Mouse (Mus musculus) cerebellum, adult 2 months (tissue): ENCODE measurements around the gene Stambpl1. TPM values are rescaled to one million over a fixed set of nuclear protein-coding genes. Genes with fewer than 3 reads are reported as not detected.

Experiments
- DNase-seq, 2 experiments: peaks; one replicate each; pipeline ENCODE4 v3.0.0; 2021
- H3K27ac ChIP-seq: fragments of 200-500 bp; 2 replicates; pipeline ENCODE4 v1.5.1; 2012; ENCODE audit warnings: low read length, control low read depth, inconsistent platforms; ENCODE audit not compliant: insufficient read depth
- H3K27me3 ChIP-seq: fragments of 200-500 bp; 2 replicates; pipeline ENCODE4 v1.6.1; 2012; ENCODE audit warnings: inconsistent platforms, mild to moderate bottlenecking, low read length, moderate library complexity; ENCODE audit not compliant: control insufficient read depth, insufficient read depth
- H3K4me1 ChIP-seq: fragments of 200-500 bp; 2 replicates; pipeline ENCODE4 v1.6.1; 2011; ENCODE audit warnings: low read length; ENCODE audit not compliant: control insufficient read depth, insufficient read depth
- H3K4me3 ChIP-seq: fragments of 200-500 bp; replicated peaks from 2 replicates; pipeline ENCODE3; 2011; ENCODE audit warnings: mild to moderate bottlenecking, low read depth, low read length, control low read depth; ENCODE audit not compliant: insufficient read depth
- CTCF ChIP-seq: fragments of 200-500 bp; IDR thresholded peaks from 2 replicates; pipeline ENCODE4 v1.5.1; 2011; ENCODE audit warnings: low read depth, mild to moderate bottlenecking, control low read depth, low read length, moderate library complexity, borderline replicate concordance; ENCODE audit not compliant: insufficient read depth
- POLR2A ChIP-seq: fragments of 200-500 bp; IDR thresholded peaks from 2 replicates; pipeline ENCODE4 v1.6.1; 2011; ENCODE audit warnings: low read length, control low read depth, borderline replicate concordance; ENCODE audit not compliant: insufficient read depth
- WGBS: fragments of 180-500 bp; shearing (Covaris S2); methylation state at CpG from one replicate; pipeline ENCODE4 v1.1.7; 2018; 5-methylcytosine and 5-hydroxymethylcytosine counted together
- polyA plus RNA-seq: library from polyadenylated mRNA; depleted of rRNA; stranded (reverse); fragments of >200 nt; gene quantifications from 2 replicates; pipeline ENCODE4 v1.2.3, GENCODE M21; 2012; rRNA removed

Stambpl1 gene
- polyA plus RNA-seq, 1 experiment: 17.9 TPM

DNA sequence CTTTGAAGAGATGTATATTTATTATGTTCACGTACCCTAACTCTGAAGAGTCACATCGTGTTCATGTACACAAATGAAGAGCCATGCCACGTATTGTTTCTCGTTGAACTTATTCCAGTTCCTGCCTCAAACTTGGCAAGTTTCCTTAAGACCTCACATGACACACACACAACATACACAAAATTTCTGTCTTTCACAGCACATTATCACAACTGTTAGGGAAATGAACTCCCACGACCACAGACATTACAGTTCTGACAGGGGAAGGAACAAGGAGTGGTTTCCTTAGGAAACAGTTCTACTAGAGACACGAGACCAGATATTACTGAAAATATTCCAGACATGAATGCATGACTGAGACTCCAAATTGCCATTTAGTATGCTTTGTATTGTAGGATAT, 91.6 kb downstream of the Stambpl1 start:
- WGBS: 72% methylated on average over 6 of the region's 6 CpGs
- H3K27me3 ChIP-seq: no peaks in the 10 kb centered on the region
- H3K4me3 ChIP-seq: no peak overlapping the region
- no peak for DNase-seq
- TF ChIP-seq CTCF (no peak), POLR2A (no peak)
- no peak overlapping the region for H3K27ac ChIP-seq
- no peaks in the 10 kb centered on the region for H3K4me1 ChIP-seq

DNA sequence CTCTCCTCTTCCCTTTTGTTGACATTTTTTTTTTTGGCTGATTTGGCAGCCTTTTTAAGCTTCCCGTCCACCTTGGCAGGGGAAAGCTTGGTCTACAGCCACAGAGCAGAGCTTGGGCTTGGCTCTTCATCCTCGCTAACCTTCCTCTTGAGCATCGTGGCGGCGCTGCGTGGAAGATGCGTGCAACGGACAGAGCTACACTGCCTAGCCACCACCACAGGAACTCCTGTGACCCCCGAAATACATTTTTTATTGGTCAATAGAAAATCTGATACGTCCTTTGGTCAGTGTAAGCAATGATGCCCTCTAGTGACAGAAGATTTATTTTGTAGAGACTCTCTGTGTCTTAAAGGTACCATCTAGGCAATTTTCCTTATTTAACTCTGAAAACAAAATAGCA, 92.4 kb downstream of the Stambpl1 start:
- Histone ChIP-seq H3K4me3 (peak overlapping the region; percentile 44), H3K27ac (no peak overlapping the region), H3K4me1 (no peaks in the 10 kb centered on the region), H3K27me3 (no peaks in the 10 kb centered on the region)
- TF ChIP-seq POLR2A (no peak), CTCF (peak; percentile 23; the same call in 1 of the 2 replicates)
- DNase-seq: peak; percentile 15 to 21
- WGBS: 4% methylated on average over 10 of the region's 10 CpGs

DNA sequence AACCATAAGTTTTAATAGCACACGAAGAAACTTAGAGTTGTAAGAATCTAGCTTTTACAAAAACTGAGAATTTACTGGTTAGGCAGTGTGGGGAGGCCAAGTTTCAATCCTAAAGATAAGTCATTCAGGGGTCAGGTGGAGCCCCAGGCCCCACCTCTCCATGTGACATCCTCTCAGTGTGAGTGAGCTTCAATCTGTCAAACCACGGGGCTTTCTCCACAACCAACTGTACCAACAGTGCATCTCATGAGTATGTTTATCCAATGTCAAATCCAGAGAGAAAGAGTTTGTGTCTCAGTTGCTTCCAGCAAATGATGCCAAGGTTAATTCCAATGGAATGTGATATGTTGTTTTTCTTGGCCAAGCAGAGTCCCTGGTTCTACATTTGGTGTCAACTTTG, 92.8 kb downstream of the Stambpl1 start:
- WGBS: 32% methylated on average over 2 of the region's 2 CpGs
- Histone ChIP-seq H3K27me3 (no peaks in the 10 kb centered on the region), H3K27ac (no peak overlapping the region), H3K4me3 (no peak overlapping the region), H3K4me1 (no peaks in the 10 kb centered on the region)
- TF ChIP-seq CTCF: no peak
- TF ChIP-seq POLR2A: no peak
- DNase-seq: no peak

DNA sequence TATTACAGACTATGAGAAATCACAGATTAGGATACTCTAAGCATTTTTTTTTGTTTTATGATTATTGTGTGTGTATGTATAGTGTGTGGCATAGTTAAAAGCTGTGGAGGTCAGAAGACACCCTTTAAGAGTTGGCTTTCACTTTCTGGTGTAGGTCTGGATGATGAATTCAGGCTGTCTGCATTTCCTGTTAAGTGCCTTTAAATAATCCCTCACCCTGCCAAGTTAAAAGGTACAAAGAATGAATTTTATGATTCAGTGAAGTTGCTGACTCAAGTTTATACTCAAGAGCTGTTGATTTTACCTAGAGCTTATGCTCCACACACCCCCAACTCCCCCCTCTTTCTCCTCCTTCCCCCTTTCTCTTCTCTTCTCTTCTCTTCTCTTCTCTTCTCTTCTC, 95.2 kb downstream of the Stambpl1 start:
- H3K4me3 ChIP-seq: no peak overlapping the region
- H3K27me3 ChIP-seq: no peaks in the 10 kb centered on the region; the same call in 1 of the 2 replicates
- no peak for DNase-seq
- TF ChIP-seq POLR2A: no peak
- no peak for TF ChIP-seq CTCF
- H3K27ac ChIP-seq: no peak overlapping the region
- H3K4me1 ChIP-seq: no peaks in the 10 kb centered on the region; the same call in 1 of the 2 replicates

DNA sequence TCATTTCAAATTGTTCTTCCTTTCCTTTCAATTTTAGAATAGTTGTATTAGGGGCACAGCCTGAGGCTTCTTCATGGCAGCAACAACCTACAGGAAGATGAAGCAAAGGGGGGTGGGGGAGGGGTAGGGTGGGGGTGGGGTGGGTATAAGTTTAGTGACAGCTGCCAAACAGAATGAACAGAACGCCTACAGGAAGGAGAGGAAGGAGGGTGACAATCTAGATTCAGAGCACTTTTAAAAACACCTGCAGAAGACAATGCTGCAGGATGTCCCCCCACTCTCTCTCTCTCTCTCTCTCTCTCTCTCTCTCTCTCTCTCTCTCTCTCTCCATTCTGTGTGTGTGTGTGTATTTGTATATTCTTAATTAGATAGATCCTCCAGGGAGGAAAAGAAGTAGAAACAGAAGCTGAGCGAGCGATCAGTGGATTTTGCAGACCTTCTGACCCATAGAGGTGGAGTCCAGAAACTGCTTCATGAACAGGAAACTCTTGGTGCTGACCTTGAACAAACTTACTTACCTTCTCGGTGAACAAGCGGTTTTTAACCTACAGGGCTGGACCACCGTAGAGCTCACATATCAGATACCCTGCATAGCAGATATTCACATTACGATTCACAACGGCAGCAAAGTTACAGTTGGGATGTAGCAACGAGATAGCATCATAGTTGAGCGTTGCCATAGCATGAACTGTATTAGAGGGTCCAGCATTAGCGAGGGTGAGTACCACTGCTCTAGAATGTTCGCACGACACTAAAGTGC, 95.8 kb downstream of the Stambpl1 start:
- Histone ChIP-seq H3K27ac (no peak overlapping the region), H3K4me1 (no peaks in the 10 kb centered on the region; the same call in 1 of the 2 replicates), H3K27me3 (no peaks in the 10 kb centered on the region; the same call in 1 of the 2 replicates), H3K4me3 (no peak overlapping the region)
- no peak for DNase-seq
- WGBS: 82% methylated on average over 13 of the region's 13 CpGs
- TF ChIP-seq CTCF: no peak
- no peak for TF ChIP-seq POLR2A

DNA sequence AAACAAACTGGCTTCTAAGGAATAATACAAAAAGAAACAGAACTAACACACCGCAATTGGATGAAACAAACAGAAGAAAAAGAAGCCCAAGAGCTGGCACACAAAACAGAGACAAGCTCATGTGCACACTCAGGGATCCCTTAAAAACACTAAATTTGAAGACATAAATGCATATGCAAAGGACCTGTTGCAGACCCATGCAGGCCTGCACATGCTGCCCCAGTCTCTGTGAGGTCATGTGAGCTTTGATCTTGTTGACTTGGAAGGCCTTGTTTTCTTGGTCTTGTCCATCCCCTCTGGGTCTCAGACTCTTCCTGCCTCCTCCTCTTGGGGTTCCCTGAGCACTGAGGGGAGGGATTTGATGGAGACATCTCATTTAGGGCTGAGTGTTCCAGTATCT, 96.7 kb downstream of the Stambpl1 start:
- Histone ChIP-seq H3K27ac (no peak overlapping the region), H3K4me3 (no peak overlapping the region), H3K4me1 (no peaks in the 10 kb centered on the region; the same call in 1 of the 2 replicates), H3K27me3 (no peaks in the 10 kb centered on the region; the same call in 1 of the 2 replicates)
- 95% methylated on average over 1 of the region's 1 CpGs for WGBS
- DNase-seq: no peak
- TF ChIP-seq POLR2A (no peak), CTCF (no peak)

Other genes with a start within 250 kb of the Stambpl1 start
- gene Lipf, start 231.0 kb upstream of the Stambpl1 start, polyA plus RNA-seq: not detected in 2 replicates
- gene Lipk, start 183.9 kb upstream of the Stambpl1 start, polyA plus RNA-seq: not detected in 2 replicates
- gene Lipn, start 124.9 kb upstream of the Stambpl1 start, polyA plus RNA-seq: not detected in 2 replicates
- gene Lipm, start 91.3 kb upstream of the Stambpl1 start, polyA plus RNA-seq: not detected in 2 replicates
- 0.10 TPM in 1 of 2 replicates, not detected in the other for gene Ankrd22, start 26.2 kb upstream of the Stambpl1 start, polyA plus RNA-seq
- 22.0 and 28.4 TPM in 2 replicates for gene Acta2, start 63.4 kb downstream of the Stambpl1 start, polyA plus RNA-seq
- gene Fas, start 98.4 kb downstream of the Stambpl1 start, polyA plus RNA-seq: 1.5 and 1.8 TPM in 2 replicates